Mouse (Mus musculus) liver, embryonic 14.5 days (tissue): ENCODE measurements around the gene Drosha.

ENCODE experiments used
- CTCF ChIP-seq: IDR thresholded peaks from 2 replicates; pipeline ENCODE4 v1.5.1; 2016; ENCODE audit warnings: antibody characterized with exemption, low read depth, control low read depth
- EP300 ChIP-seq: IDR thresholded peaks from 2 replicates; pipeline ENCODE4 v1.6.1; 2016; ENCODE audit warnings: antibody characterized with exemption, low read depth

DNA sequence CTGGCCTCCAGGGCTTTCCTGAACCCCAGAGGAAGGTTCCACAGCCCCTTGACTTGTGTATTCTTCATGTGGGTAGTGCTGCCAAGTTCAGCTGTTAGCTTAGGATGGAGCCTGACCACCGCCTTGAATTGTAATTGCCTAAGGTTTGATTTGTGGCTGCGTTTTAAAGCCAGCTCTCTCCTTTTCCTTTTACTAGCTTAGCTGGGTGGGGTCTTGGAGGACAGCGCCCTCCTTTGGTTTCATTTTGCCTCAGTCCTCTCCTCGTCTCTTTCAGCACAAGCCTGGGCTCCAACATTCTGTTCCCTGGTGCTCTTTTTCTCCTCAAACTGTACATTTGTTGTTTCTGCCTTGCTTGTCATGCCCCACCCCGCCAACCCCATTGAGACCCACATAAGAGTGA is 133.4 kb downstream of the Drosha start:
- TF ChIP-seq CTCF (no peak), EP300 (no peak)
